Mouse (Mus musculus) Patski (cell line): ENCODE measurements around the gene Tead2. TPM values are rescaled to one million over a fixed set of nuclear protein-coding genes. Genes with fewer than 3 reads are reported as not detected.

Experiments
- ATAC-seq: fragments of 100-300 bp; one replicate; pipeline ENCODE4 v1.8.0; 2021
- CTCF ChIA-PET: fragments of 350-600 bp; sonication (Branson Sonifier 250); formaldehyde crosslinking; loops from one replicate; lab custom pipeline; 2022; ENCODE audit warnings: inconsistent platforms; lab: Charles Lee
- POLR2A ChIA-PET: fragments of 350-600 bp; sonication (Branson Sonifier 250); formaldehyde crosslinking; loops from one replicate; lab custom pipeline; 2022; ENCODE audit warnings: antibody characterized with exemption, inconsistent platforms; lab: Charles Lee
- DNase-seq: peaks from one replicate; pipeline ENCODE4 v3.0.0-alpha.2; 2011; ENCODE audit warnings: low read depth, low spot score
- H3K27me3 ChIP-seq: fragments of 371-371 bp; one replicate; pipeline ENCODE4 v1.5.1; 2021
- CTCF ChIP-seq: fragments of 100-300 bp; IDR thresholded peaks from one replicate; pipeline ENCODE4 v1.5.1; 2021
- in situ Hi-C: fragments of 300-500 bp; cut with MboI; formaldehyde crosslinking; loops from 3 replicates; pipeline ENCODE4 v1.11.1; 2018; ENCODE audit warnings: low pct_unique_long_range_greater_than_20kb, mixed read lengths
- polyA plus RNA-seq: library from polyadenylated mRNA; unstranded; gene quantifications from one replicate; pipeline ENCODE4 v1.2.3, GENCODE M21; 2021

The Tead2 gene
- polyA plus RNA-seq, 1 experiment from 2014 or later: 94.7 TPM

GRCm38 (mm10) chr7:45198961-45199360 is 16.6 kb upstream of the Tead2 start:
- ChIA-PET POLR2A (interaction anchor here (0.6 kb wide), 1 partner anchor 17 kb away, joined by 3 read pairs; the partner anchor contains the start of gene Tead2), CTCF (interaction anchor here (1.0 to 5.1 kb wide), 6 partner anchors 9 to 41 kb away, joined by 4 to 30 read pairs (median 4); no protein-coding TSS in a partner anchor)
- peaks cover 29% of the 10 kb centered on the region for H3K27me3 ChIP-seq
- ATAC-seq: no peak
- no peak for DNase-seq
- in situ Hi-C loops: no loop called here
- TF ChIP-seq CTCF: no peak

DNA sequence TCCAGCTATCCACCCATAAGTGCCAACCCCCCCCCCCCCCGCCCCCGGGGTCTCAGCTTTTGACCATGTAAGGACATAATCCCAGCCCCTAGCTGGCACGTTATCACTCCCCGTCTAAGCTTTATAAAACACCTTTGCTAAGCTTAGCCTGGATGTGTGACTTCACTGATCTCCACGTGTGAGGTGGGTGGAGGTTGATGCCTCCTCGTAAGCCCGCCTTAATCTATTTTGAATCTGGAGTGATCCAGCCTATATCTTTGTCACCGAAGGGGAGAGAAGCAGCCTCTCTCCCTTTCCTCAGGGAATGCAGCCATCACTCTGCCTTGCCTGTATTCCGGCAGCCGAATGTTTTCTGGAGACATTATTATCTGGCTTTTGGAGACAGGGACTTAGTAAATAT is 12.9 kb upstream of the Tead2 start:
- TF ChIP-seq CTCF: no peak
- no peak for ATAC-seq
- peaks cover 19% of the 10 kb centered on the region for H3K27me3 ChIP-seq

GRCm38 (mm10) chr7:45204380-45205143 is 11.0 kb upstream of the Tead2 start, which contains the start of gene Ccdc155:
Ccdc155 (minus strand) TSS chr7:45204892.
- POLR2A ChIA-PET: interaction anchor here (0.7 kb wide), 1 partner anchor 49 kb away, joined by 3 read pairs; no protein-coding TSS in a partner anchor
- DNase-seq (no peak), ATAC-seq (peak; percentile 12)
- in situ Hi-C loops: no loop called here
- TF ChIP-seq CTCF: no peak
- peaks cover 19% of the 10 kb centered on the region for H3K27me3 ChIP-seq
- CTCF ChIA-PET: interaction anchor here (0.8 kb wide), 1 partner anchor 42 kb away, joined by 4 read pairs; no protein-coding TSS in a partner anchor

More for the DNA sequence above, 12.9 kb upstream of the Tead2 start:
- POLR2A ChIA-PET: no interaction called here
- CTCF ChIA-PET: interaction anchor here (1.0 kb wide), 1 partner anchor 41 kb away, joined by 3 read pairs; no protein-coding TSS in a partner anchor
- in situ Hi-C loops: no loop called here
- DNase-seq: no peak

GRCm38 (mm10) chr7:45208260-45208659 is 7.3 kb upstream of the Tead2 start:
- H3K27me3 ChIP-seq: peaks cover 14% of the 10 kb centered on the region
- ChIA-PET CTCF (no interaction called here), POLR2A (no interaction called here)
- in situ Hi-C loops: no loop called here
- no peak for TF ChIP-seq CTCF
- ATAC-seq (no peak), DNase-seq (no peak)

DNA sequence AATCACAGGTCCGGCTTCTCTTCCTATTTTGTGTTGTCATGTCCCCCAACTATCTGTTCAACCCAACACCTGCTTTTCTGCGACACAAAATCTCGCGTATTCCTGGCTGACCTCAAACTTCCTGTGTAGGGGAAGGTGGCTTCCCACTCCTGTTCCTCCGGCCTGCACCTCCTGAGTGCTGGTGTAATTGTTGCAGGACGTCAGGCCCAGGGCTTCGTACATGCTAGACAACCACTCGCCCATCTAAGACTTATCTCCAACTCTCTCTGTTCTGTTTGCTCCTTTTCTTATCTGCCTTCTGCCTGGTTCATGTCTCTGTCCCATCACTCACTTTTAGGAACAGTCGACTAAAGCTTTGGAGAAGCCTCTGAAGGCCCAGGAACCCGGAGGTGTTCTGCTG is 4.5 kb upstream of the Tead2 start:
- CTCF ChIA-PET: no interaction called here
- TF ChIP-seq CTCF: no peak
- POLR2A ChIA-PET: no interaction called here
- no peak for DNase-seq
- in situ Hi-C loops: no loop called here
- peaks cover 5% of the 10 kb centered on the region for H3K27me3 ChIP-seq
- no peak for ATAC-seq

GRCm38 (mm10) chr7:45211851-45212251 is 3.7 kb upstream of the Tead2 start, which contains the start of gene Dkkl1:
Dkkl1 (minus strand) TSS chr7:45212147.
- CTCF ChIA-PET: no interaction called here
- DNase-seq: no peak
- H3K27me3 ChIP-seq: peaks cover 5% of the 10 kb centered on the region
- POLR2A ChIA-PET: no interaction called here
- no peak for TF ChIP-seq CTCF
- in situ Hi-C loops: no loop called here
- no peak for ATAC-seq

DNA sequence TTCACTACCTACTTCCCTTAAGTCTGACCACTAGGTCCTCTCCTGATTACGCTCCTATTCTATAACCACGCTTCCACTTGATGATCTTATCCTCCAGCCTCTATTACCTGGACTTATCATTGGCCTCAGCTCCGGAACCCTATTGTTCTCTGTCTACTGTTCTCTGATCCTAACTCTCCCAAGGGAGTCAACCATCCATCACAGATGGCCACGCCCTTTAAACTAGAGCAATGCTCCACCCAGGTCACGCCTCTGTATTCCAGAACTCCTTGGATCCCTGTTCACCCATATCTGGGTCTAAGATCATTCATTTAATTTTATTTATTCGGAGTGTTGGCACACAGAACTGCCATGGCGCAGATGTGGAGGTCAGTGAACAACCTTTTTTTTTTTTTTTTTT is 3.2 kb upstream of the Tead2 start:
- no peak for TF ChIP-seq CTCF
- ChIA-PET CTCF (no interaction called here), POLR2A (no interaction called here)
- DNase-seq (no peak), ATAC-seq (no peak)
- H3K27me3 ChIP-seq: peaks cover 5% of the 10 kb centered on the region
- in situ Hi-C loops: no loop called here

DNA sequence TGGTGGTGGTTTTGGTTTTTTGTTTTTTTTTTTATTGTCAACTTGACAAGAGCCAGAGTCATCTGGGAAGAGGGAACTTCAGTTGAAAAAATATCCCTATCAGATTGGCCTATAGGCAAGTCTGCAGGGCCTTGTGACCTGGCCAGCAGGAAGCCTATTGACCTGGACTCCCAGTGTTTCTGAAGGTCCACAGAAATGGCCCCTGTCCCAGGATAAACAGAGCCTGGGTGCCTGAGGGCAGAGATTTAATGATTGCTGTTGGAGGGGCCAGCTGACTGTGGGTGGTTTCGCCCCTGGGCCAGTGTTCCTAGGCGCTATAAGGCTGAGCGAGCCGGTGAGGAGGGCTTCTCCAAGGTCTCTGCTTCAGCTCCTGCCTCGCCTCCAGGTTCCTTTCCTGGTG is 1.8 kb upstream of the Tead2 start:
- in situ Hi-C loops: no loop called here
- no peak for TF ChIP-seq CTCF
- CTCF ChIA-PET: no interaction called here
- ATAC-seq (no peak), DNase-seq (no peak)
- POLR2A ChIA-PET: no interaction called here
- H3K27me3 ChIP-seq: peaks cover 5% of the 10 kb centered on the region

DNA sequence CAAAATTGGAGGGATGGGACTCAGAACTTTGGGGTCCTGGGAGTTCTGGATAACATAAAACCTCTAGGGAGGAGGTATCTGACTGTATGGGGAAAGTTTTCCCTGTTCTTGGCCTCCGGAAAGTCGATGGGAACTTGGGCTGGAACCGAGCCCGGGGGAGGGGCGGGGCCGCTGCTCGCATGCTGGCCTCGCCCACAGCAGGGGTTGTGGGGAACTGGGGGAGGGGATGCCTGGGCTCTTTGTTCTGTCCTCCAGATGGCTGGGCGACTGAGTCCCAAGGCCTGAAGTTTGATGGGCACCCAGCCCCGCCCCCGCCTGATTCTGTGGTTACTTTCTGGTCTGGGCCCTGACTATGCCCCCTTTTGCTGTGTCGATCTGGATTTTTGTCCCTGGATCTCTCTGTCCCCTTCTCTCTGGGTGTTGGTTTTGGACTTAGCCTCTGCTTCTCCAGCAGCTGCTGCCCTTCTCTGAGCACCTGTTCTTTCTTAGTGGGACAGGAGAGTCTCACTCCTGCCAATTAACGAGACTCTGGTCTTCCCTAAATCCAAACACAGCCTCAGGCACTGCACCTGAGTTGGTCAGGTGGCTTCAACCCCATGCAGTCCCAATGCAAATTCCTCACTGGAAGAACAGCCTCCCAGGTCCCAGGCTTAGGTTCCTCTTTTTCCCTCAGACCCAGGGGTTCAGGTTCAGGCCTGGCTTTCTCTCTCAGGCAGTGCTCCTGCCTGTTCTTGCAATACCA is 1.1 kb downstream of the Tead2 start:
- ATAC-seq (peak; percentile 33), DNase-seq (no peak)
- TF ChIP-seq CTCF: no peak
- POLR2A ChIA-PET: no interaction called here
- CTCF ChIA-PET: no interaction called here
- H3K27me3 ChIP-seq: no peaks in the 10 kb centered on the region
- in situ Hi-C loops: no loop called here

- POLR2A ChIA-PET: no interaction called here
- H3K27me3 ChIP-seq: no peaks in the 10 kb centered on the region
- in situ Hi-C loops: no loop called here
- no peak for TF ChIP-seq CTCF
- ATAC-seq (no peak), DNase-seq (no peak)
- CTCF ChIA-PET: no interaction called here
Measured at GRCm38 (mm10) chr7:45221680-45222079, 6.1 kb downstream of the Tead2 start.
